Mouse (Mus musculus) embryo, embryonic 9.5 days (tissue): ENCODE measurements at regions not wholly inside any gene's neighbourhood (a gene's known extent, or its start where the extent isn't known, plus 50 kb on each side); places are given as distances from the start of the nearest gene placed in this dataset.

Experiments
- DNase-seq: peaks from one replicate; pipeline ENCODE4 v3.0.0-alpha.2; 2017; ENCODE audit errors: extremely low spot score

DNA sequence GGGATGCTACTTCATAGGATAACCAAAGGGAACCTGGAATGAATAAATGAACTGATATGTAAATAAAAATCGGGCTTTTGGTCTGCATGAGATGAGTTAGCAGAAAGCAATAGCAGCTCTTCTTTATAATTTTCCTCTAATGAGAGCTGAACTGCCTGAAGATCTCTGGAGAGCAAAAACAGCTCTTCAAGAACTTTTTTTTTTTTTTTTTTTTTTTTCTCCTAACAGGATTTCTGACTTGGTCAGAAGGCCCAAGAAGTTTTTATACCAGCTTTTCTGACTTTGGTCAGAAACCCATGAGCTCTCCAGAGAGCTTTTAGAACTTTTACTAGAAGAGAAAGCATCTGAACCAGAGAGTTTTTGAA lies 79.6 kb upstream of the Ptprk start:
- DNase-seq = no peak

DNA sequence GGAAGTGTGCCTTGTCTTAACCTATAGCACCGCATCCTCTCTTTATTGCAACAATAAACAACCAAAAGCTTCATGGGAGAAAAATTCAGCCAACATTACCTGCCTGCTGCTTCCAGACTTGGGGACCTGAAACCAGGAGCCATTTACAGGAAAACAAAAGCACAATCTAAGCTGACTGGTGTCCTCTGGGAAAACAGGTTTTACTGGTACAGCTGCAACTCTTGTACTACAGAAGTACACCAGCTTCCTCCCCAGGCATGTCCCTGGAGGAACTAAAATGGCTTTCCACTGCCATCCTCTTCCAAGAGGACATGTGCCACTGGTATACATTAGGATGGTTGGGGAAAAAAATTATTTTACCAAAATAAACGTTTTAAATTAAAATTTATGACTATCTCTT lies 63.9 kb upstream of the Ptprk start:
- no peak for DNase-seq

DNA sequence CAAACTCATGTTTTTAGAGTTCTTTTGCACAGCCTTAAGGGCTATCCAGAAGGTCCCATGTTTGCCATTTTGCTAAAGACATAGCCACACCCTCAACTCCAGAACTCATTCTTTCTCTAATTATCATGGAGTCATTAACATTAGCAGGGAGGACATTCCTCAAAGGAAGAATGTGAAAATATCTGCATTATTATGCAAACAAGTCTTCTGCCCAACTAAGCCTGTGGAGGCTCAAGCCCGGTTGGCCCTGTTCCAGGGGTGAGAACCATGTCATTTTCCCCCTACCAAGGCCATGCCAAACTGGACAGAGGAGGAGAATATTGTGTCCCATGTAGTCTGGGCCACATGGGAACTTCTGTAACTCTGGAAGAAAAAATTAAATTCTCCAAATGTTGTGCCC lies 62.5 kb upstream of the Ptprk start:
- DNase-seq = no peak

DNA sequence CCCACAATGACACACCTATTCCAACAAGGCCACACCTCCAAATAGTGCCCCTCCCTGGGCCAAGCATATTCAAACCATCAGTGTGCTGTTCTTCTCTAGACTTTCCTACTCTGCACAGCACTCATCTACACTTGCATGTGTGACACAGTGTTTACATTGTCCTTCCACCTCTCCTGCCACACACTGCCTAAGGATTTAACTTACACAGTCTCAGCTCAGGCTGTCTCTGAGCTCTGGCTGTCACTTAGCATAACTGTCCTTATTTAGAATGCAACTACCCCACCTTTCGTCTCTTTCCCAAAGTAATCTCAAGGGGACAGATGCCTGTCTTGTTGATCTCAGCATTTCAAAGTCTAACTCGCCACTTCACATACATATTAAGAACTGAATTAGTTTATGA lies 61.2 kb upstream of the Ptprk start:
- no peak for DNase-seq

DNA sequence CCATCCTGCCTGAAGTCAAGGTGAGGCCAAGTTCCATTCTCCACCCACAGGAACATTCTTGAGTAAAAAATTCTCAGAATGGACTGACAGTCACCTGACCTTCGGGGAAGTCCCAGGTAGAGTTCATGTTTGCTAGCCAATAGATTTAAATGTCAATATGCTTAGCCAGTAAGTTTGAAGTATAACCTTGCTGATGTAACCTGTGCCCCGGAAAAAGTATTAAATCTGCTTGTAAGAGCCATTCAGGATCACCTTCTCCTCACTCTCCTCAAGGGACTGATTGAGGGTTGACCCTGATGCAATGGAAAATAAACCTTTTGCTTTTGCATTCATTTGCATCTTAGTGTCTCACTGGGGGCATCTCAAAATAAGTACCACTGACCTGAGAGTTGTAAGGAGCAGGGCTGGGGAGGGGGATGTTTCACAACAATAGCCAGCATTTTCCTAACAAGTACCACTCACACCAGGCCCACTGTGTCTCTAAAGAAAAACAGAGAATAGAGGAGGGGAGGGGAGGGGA lies 60.3 kb upstream of the Ptprk start:
- DNase-seq = no peak
